Mouse (Mus musculus): ENCODE measurements around the gene Prps2.
A peak's percentile ranks its signal among the peaks of the same experiment; 100 is the strongest.

Prps2 gene

GRCm38 (mm10) chrX:167382047-167382853, at the start of gene Prps2:
Gene Prps2, minus strand, starts transcription at chrX:167382749.
- peak; percentile 46 to 51 for DNase-seq (ENCODE audit: low spot score in 2 of 2)

- DNase-seq (ENCODE audit: low spot score in 2 of 2) = no peak
Observed at GRCm38 (mm10) chrX:167417654-167418053, 35.1 kb upstream of the Prps2 start.

GRCm38 (mm10) chrX:167394940-167395339, 12.4 kb upstream of the Prps2 start:
- no peak for DNase-seq (ENCODE audit: low spot score in 2 of 2)

GRCm38 (mm10) chrX:167386647-167387046, 4.1 kb upstream of the Prps2 start:
- no peak for DNase-seq (ENCODE audit: low spot score in 2 of 2)

- no peak for DNase-seq (ENCODE audit: low spot score in 2 of 2)
Observed at GRCm38 (mm10) chrX:167382854-167383186, 271 bp upstream of the Prps2 start.

- no peak for DNase-seq (ENCODE audit: low spot score in 2 of 2)
Observed at GRCm38 (mm10) chrX:167381583-167382046, 934 bp downstream of the Prps2 start.

GRCm38 (mm10) chrX:167380073-167380472, 2.5 kb downstream of the Prps2 start:
- no peak for DNase-seq (ENCODE audit: low spot score in 2 of 2)

GRCm38 (mm10) chrX:167361231-167361630, 21.3 kb downstream of the Prps2 start:
- peak; percentile 40 to 51 for DNase-seq (ENCODE audit: low spot score in 2 of 2)

- peak; percentile 53 to 56 for DNase-seq (ENCODE audit: low spot score in 2 of 2)
Observed at GRCm38 (mm10) chrX:167359704-167360103, 22.8 kb downstream of the Prps2 start.

GRCm38 (mm10) chrX:167357415-167357814, 25.1 kb downstream of the Prps2 start:
- no peak for DNase-seq (ENCODE audit: low spot score in 2 of 2)

- no peak for DNase-seq (ENCODE audit: low spot score in 2 of 2)
Observed at GRCm38 (mm10) chrX:167355965-167356364, 26.6 kb downstream of the Prps2 start.

GRCm38 (mm10) chrX:167353617-167354016, 28.9 kb downstream of the Prps2 start:
- no peak for DNase-seq (ENCODE audit: low spot score in 2 of 2)

- no peak for DNase-seq (ENCODE audit: low spot score in 2 of 2)
Observed at GRCm38 (mm10) chrX:167346440-167346839, 36.1 kb downstream of the Prps2 start.

- DNase-seq (ENCODE audit: low spot score in 2 of 2) = no peak
Observed at GRCm38 (mm10) chrX:167344356-167344755, 38.2 kb downstream of the Prps2 start.

GRCm38 (mm10) chrX:167341811-167342210, 40.7 kb downstream of the Prps2 start:
- no peak for DNase-seq (ENCODE audit: low spot score in 2 of 2)

GRCm38 (mm10) chrX:167340190-167340589, 42.4 kb downstream of the Prps2 start:
- no peak for DNase-seq (ENCODE audit: low spot score in 2 of 2)

GRCm38 (mm10) chrX:167337990-167338389, 44.6 kb downstream of the Prps2 start:
- no peak for DNase-seq (ENCODE audit: low spot score in 2 of 2)

GRCm38 (mm10) chrX:167334571-167334970, 48.0 kb downstream of the Prps2 start:
- DNase-seq (ENCODE audit: low spot score in 2 of 2) = no peak

GRCm38 (mm10) chrX:167332607-167333006, 49.9 kb downstream of the Prps2 start:
- no peak for DNase-seq (ENCODE audit: low spot score in 2 of 2)

GRCm38 (mm10) chrX:167330993-167331392, 51.6 kb downstream of the Prps2 start:
- no peak for DNase-seq (ENCODE audit: low spot score in 2 of 2)

- peak in 1 of 2 experiments; percentile 11 for DNase-seq (ENCODE audit: low spot score in 2 of 2)
Observed at GRCm38 (mm10) chrX:167330399-167330798, 52.1 kb downstream of the Prps2 start, which contains the start of gene Tlr7. Gene Tlr7, minus strand, starts transcription at chrX:167330558.

- DNase-seq (ENCODE audit: low spot score in 2 of 2) = no peak
Observed at GRCm38 (mm10) chrX:167329620-167330019, 52.9 kb downstream of the Prps2 start.

GRCm38 (mm10) chrX:167329098-167329497, 53.5 kb downstream of the Prps2 start:
- DNase-seq (ENCODE audit: low spot score in 2 of 2) = no peak

GRCm38 (mm10) chrX:167328519-167328918, 54.0 kb downstream of the Prps2 start:
- DNase-seq (ENCODE audit: low spot score in 2 of 2) = no peak
